Mouse (Mus musculus): ENCODE results near the gene Papln. TPM values are rescaled to one million over a fixed set of nuclear protein-coding genes. Genes with fewer than 3 reads are reported as not detected.

Papln gene
- total RNA-seq (2023; ENCODE audit: inconsistent age) = 1.1 to 1.9 TPM (median 1.4 TPM) in 4 replicates

DNA sequence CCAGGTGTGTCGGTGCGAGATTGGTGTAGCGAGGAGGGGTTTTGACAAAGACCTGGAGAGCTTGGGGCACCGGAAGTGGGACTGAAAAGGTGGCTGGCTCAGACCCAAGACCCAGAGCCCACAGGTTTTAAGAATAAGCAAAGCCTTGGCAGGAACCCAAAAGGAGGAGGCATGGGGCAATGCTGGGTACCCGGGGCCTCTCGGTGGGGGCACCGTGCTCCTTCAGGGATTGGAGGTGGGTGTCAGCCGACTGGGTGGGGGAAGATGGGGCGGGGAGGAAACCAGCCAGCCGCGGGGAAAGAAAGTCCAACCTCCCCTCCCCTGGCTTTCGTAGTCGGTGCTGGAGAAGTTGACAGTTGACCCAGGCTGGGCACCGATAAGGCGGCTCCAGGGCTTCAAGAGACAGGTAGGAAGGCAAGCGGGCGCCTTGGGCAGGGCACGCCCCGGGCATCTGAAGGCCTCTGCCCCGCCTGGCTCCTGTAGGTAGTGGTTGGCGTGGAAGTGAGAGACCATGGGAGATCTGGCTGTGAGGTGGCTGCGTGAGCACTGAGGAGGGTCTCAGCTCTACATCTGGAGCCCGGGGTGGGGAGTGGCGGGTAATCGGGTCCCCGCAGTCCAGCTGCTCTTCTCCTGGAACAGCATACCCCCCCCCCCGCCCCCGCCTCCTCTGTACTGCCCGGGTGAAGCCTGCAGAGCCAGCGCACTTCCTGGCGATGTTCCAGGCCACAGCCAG lies at the start of gene Papln:
Papln (plus strand) TSS at position 324 of the 733 bp plus-strand sequence.

Other genes starting within 250 kb of the Papln start
- gene Dcaf4, start 243.2 kb upstream of the Papln start, total RNA-seq (2023; ENCODE audit: inconsistent age) = 22.5 to 27.7 TPM (median 25.6 TPM) in 4 replicates
- 26.6 to 31.1 TPM (median 28.6 TPM) in 4 replicates for gene Zfyve1, start 166.4 kb upstream of the Papln start, total RNA-seq (2023; ENCODE audit: inconsistent age)
- 265 to 319 TPM (median 299 TPM) in 4 replicates for gene Rbm25, start 132.4 kb upstream of the Papln start, total RNA-seq (2023; ENCODE audit: inconsistent age)
- gene Psen1, start 75.5 kb upstream of the Papln start, total RNA-seq (2023; ENCODE audit: inconsistent age) = 68.0 to 79.4 TPM (median 77.7 TPM) in 4 replicates
- 32.9 to 43.5 TPM (median 40.6 TPM) in 4 replicates for gene Numb, start 158.3 kb downstream of the Papln start, total RNA-seq (2023; ENCODE audit: inconsistent age)
- gene Riox1, start 187.0 kb downstream of the Papln start, total RNA-seq (2023; ENCODE audit: inconsistent age) = 13.4 to 16.1 TPM (median 14.9 TPM) in 4 replicates
- not detected in 4 replicates for gene Heatr4, start 221.2 kb downstream of the Papln start, total RNA-seq (2023; ENCODE audit: inconsistent age)
- 30.7 to 34.2 TPM (median 32.4 TPM) in 4 replicates for gene Acot2, start 224.2 kb downstream of the Papln start, total RNA-seq (2023; ENCODE audit: inconsistent age)
- gene Acot1, start 245.9 kb downstream of the Papln start, total RNA-seq (2023; ENCODE audit: inconsistent age) = 2.8 to 4.0 TPM (median 3.5 TPM) in 3 of 4 replicates, not detected in the other

Data from B cell, adult (primary cell).